Mouse (Mus musculus) stomach, embryonic 15.5 days (tissue): ENCODE measurements around the gene Rbbp8nl. TPM values are rescaled to one million over a fixed set of nuclear protein-coding genes. Genes with fewer than 3 reads are reported as not detected.

Experiments used
- ATAC-seq: fragments of 200-750 bp; cut with Nextera tagmentation; 2 replicates; pipeline ENCODE4 v1.8.0; 2017; ENCODE audit warnings: low read depth, moderate number of reproducible peaks, moderate TSS enrichment; ENCODE audit not compliant: insufficient read depth, low FRiP score
- H3K27ac ChIP-seq: fragments of 300-500 bp; sonication (generic); 2 replicates; pipeline ENCODE4 v1.5.1; 2015; ENCODE audit warnings: mild to moderate bottlenecking, inconsistent platforms
- H3K27me3 ChIP-seq: fragments of 300-500 bp; sonication (generic); replicated peaks from 2 replicates; pipeline ENCODE4 v1.6.1; 2015; ENCODE audit warnings: inconsistent platforms
- H3K36me3 ChIP-seq: fragments of 300-500 bp; sonication (generic); 2 replicates; pipeline ENCODE4 v1.6.1; 2015; ENCODE audit warnings: inconsistent platforms
- H3K4me1 ChIP-seq: fragments of 300-500 bp; sonication (generic); 2 replicates; pipeline ENCODE4 v1.6.1; 2015; ENCODE audit warnings: inconsistent platforms
- H3K4me2 ChIP-seq: fragments of 300-500 bp; sonication (generic); 2 replicates; pipeline ENCODE4 v1.6.1; 2015; ENCODE audit warnings: mild to moderate bottlenecking, inconsistent platforms
- H3K4me3 ChIP-seq: fragments of 300-500 bp; sonication (generic); replicated peaks from 2 replicates; pipeline ENCODE4 v1.5.1; 2015; ENCODE audit warnings: inconsistent platforms
- H3K9ac ChIP-seq: fragments of 300-500 bp; sonication (generic); 2 replicates; pipeline ENCODE4 v1.6.1; 2015; ENCODE audit warnings: inconsistent platforms
- H3K9me3 ChIP-seq: fragments of 300-500 bp; sonication (generic); 2 replicates; pipeline ENCODE4 v1.6.1; 2016; ENCODE audit warnings: inconsistent platforms
- WGBS: fragments of 180-500 bp; shearing (Covaris S2); methylation state at CpG from one replicate; pipeline ENCODE4 v1.1.7; 2015; 5-methylcytosine and 5-hydroxymethylcytosine counted together
- microRNA-seq: library from miRNA; unstranded; fragments of <30 nt; microRNA quantifications from one replicate; pipeline ENCODE4, GENCODE M21; 2016
- polyA plus RNA-seq: library from polyadenylated mRNA; unstranded; fragments of >200 nt; fragmentation: Nextera tagmentation; extraction: Ambion mirVana; gene quantifications from 2 replicates; pipeline ENCODE4 v1.2.1, GENCODE M21; 2015

Rbbp8nl gene
- polyA plus RNA-seq, 1 experiment from 2014 or later, result 3.4 TPM

DNA sequence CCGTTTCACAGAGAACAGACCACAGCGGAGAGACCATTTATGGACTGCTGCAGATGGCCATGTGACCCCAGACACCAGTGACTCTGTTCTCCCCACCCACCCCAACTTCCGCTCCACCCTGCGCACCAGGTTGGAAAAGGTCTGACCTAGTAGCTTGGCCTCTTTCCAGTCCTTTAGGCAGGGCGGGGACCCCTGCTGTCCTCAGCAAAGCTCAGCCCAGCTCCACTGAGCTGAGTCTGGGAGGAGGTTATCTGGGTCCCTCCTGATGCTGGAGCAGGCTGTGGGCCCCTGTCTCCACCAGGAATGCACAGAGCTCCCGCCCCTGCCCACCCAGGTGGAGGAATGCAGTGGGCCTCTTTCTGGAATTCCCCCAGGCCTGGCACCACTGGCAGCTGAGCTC, 54.7 kb downstream of the Rbbp8nl start:
- peak overlapping the region; percentile 89 for H3K27ac ChIP-seq
- H3K36me3 ChIP-seq, result no peaks in the 10 kb centered on the region
- H3K4me2 ChIP-seq, result peak overlapping the region; percentile 23
- H3K27me3 ChIP-seq, result no peaks in the 10 kb centered on the region
- no peak overlapping the region for H3K4me3 ChIP-seq
- no peaks in the 10 kb centered on the region for H3K9me3 ChIP-seq
- H3K9ac ChIP-seq, result no peak overlapping the region
- 48% methylated on average over 6 of the region's 6 CpGs for WGBS
- peak; percentile 54 for ATAC-seq
- peaks cover 28% of the 10 kb centered on the region for H3K4me1 ChIP-seq

DNA sequence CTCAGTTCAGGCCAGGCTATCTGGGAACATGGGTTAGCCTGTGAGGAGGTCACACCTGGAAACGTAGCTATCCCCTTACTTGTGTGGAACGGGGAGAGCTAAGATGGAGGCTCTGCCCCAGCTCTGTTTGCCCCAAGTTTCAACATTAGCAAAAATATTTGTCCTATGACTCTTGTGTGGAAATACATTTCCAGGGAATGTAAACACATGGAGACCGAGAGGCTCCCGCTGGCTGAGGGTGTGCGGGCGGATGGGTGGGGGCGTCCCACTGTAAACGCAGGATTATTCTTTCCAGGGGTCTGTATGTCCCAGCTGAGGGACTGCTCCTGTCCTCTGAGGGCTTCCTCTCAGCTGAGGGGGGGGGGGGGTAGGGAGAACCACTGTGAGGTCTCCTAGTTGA, 55.3 kb downstream of the Rbbp8nl start:
- no peaks in the 10 kb centered on the region for H3K9me3 ChIP-seq
- 37% methylated on average over 8 of the region's 8 CpGs for WGBS
- H3K9ac ChIP-seq, result no peak overlapping the region
- H3K36me3 ChIP-seq, result no peaks in the 10 kb centered on the region
- H3K27ac ChIP-seq, result peak overlapping the region; percentile 89
- no peaks in the 10 kb centered on the region for H3K27me3 ChIP-seq
- no peak overlapping the region for H3K4me3 ChIP-seq
- peaks cover 28% of the 10 kb centered on the region for H3K4me1 ChIP-seq
- no peak overlapping the region for H3K4me2 ChIP-seq
- peak; percentile 12; the same call in 1 of the 2 replicates for ATAC-seq

- H3K4me2 ChIP-seq, result no peak overlapping the region
- H3K9me3 ChIP-seq, result no peaks in the 10 kb centered on the region
- no peaks in the 10 kb centered on the region for H3K36me3 ChIP-seq
- WGBS, result 67% methylated on average over 7 of the region's 7 CpGs
- H3K4me1 ChIP-seq, result peaks cover 34% of the 10 kb centered on the region
- no peak overlapping the region for H3K27ac ChIP-seq
- H3K27me3 ChIP-seq, result no peaks in the 10 kb centered on the region
- H3K9ac ChIP-seq, result no peak overlapping the region
- no peak for ATAC-seq
- no peak overlapping the region for H3K4me3 ChIP-seq
Observed at GRCm38 (mm10) chr2:180233101-180233904, 56.4 kb downstream of the Rbbp8nl start.

DNA sequence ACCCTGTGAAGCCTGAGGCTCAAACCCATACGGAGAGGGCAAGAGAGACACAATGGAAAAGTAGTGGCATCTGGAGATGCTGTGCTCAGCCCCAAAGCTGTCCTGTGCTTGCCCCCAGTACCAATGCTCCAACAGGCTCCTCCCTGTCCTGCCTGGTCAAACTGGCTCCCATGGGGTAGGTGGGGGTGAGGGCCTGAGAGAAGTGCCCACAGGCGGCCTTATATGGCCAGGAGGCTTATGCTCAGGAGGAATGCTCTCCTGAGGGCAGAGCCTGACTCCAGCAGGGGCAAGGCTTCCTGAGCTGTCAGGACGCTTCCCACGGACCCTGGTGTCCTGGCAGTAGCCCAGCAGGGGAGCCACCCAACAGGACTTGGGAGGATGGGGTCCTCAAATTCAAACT, 59.2 kb downstream of the Rbbp8nl start:
- Histone ChIP-seq H3K4me1 (peaks cover 45% of the 10 kb centered on the region), H3K27me3 (peaks cover under 1% of the 10 kb centered on the region; the same call in 1 of the 2 replicates), H3K4me2 (no peak overlapping the region), H3K36me3 (no peaks in the 10 kb centered on the region), H3K9me3 (no peaks in the 10 kb centered on the region), H3K27ac (peak overlapping the region; percentile 42; the same call in 1 of the 2 replicates), H3K4me3 (no peak overlapping the region), H3K9ac (no peak overlapping the region)
- 57% methylated on average over 4 of the region's 4 CpGs for WGBS
- ATAC-seq, result no peak

- peaks cover 8% of the 10 kb centered on the region; the same call in 1 of the 2 replicates for H3K27me3 ChIP-seq
- no peak overlapping the region for H3K9ac ChIP-seq
- no peak overlapping the region for H3K4me3 ChIP-seq
- no peaks in the 10 kb centered on the region for H3K9me3 ChIP-seq
- ATAC-seq, result no peak
- 58% methylated on average over 3 of the region's 3 CpGs for WGBS
- H3K27ac ChIP-seq, result no peak overlapping the region
- no peak overlapping the region for H3K4me2 ChIP-seq
- peaks cover 39% of the 10 kb centered on the region for H3K4me1 ChIP-seq
- H3K36me3 ChIP-seq, result no peaks in the 10 kb centered on the region
Observed at GRCm38 (mm10) chr2:180229129-180229528, 60.5 kb downstream of the Rbbp8nl start.

DNA sequence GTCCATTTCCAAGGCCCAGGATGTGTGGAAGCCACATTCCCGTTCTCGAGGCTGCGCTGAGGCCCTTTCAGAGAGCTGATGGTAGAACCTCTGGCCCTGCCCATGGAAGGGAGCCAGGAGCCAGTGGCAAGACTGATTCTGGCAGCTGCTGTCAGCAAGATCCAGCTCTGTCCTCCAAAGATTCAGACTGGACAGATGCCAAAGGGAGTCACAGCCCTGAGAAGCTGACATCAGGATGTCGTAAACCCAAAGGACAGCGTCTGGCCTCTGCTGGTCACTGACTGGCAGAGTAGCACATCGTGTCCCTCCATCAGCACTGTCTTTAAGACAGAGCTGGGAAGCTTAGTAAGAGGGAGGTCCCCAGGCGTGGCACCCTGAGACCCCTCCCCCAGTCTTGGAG, 61.1 kb downstream of the Rbbp8nl start:
- H3K27ac ChIP-seq, result peak overlapping the region; percentile 53; the same call in 1 of the 2 replicates

GRCm38 (mm10) chr2:180228060-180228458, 61.6 kb downstream of the Rbbp8nl start:
- Histone ChIP-seq H3K9ac (no peak overlapping the region; the same call in 1 of the 2 replicates), H3K27ac (peak overlapping the region; percentile 53; the same call in 1 of the 2 replicates)
- WGBS, result 46% methylated on average over 6 of the region's 6 CpGs

More for the DNA sequence above, 61.1 kb downstream of the Rbbp8nl start:
- Histone ChIP-seq H3K4me3 (no peak overlapping the region), H3K4me2 (no peak overlapping the region), H3K9ac (no peak overlapping the region; the same call in 1 of the 2 replicates), H3K9me3 (no peaks in the 10 kb centered on the region), H3K4me1 (peaks cover 40% of the 10 kb centered on the region), H3K27me3 (peaks cover 8% of the 10 kb centered on the region; the same call in 1 of the 2 replicates), H3K36me3 (no peaks in the 10 kb centered on the region)
- ATAC-seq, result no peak
- WGBS, result 49% methylated on average over 7 of the region's 7 CpGs

More at GRCm38 (mm10) chr2:180228060-180228458, 61.6 kb downstream of the Rbbp8nl start:
- no peak for ATAC-seq
- H3K36me3 ChIP-seq, result no peaks in the 10 kb centered on the region
- no peaks in the 10 kb centered on the region for H3K9me3 ChIP-seq
- no peak overlapping the region for H3K4me3 ChIP-seq
- H3K4me2 ChIP-seq, result peak overlapping the region; percentile 52
- H3K4me1 ChIP-seq, result peaks cover 46% of the 10 kb centered on the region
- H3K27me3 ChIP-seq, result peaks cover 8% of the 10 kb centered on the region; the same call in 1 of the 2 replicates

Small RNA genes within 50 kb of the gene (microRNA-seq; reads per million reads assigned to microRNA genes)
- 0.58 reads per million for gene Mir3091

Other genes starting within 250 kb of the Rbbp8nl start
- 558 and 580 TPM in 2 replicates for gene Psma7, start 247.4 kb downstream of the Rbbp8nl start, polyA plus RNA-seq
- 4.1 and 4.4 TPM in 2 replicates for gene Ss18l1, start 247.4 kb downstream of the Rbbp8nl start, polyA plus RNA-seq
- gene Mtg2, start 219.3 kb downstream of the Rbbp8nl start, polyA plus RNA-seq, result 25.2 and 25.9 TPM in 2 replicates
- 0.08 and 0.18 TPM in 2 replicates for gene Hrh3, start 185.4 kb downstream of the Rbbp8nl start, polyA plus RNA-seq
- gene Osbpl2, start 170.6 kb downstream of the Rbbp8nl start, polyA plus RNA-seq, result 34.2 and 37.3 TPM in 2 replicates
- 141 and 172 TPM in 2 replicates for gene Adrm1, start 118.4 kb downstream of the Rbbp8nl start, polyA plus RNA-seq
- gene Lama5, start 64.0 kb downstream of the Rbbp8nl start, polyA plus RNA-seq, result 45.6 and 47.5 TPM in 2 replicates
- 516 and 531 TPM in 2 replicates for gene Rps21, start 32.5 kb downstream of the Rbbp8nl start, polyA plus RNA-seq
- 14.5 and 15.2 TPM in 2 replicates for gene Cables2, start 16.4 kb downstream of the Rbbp8nl start, polyA plus RNA-seq
- gene Gata5, start 44.8 kb upstream of the Rbbp8nl start, polyA plus RNA-seq, result 5.5 and 6.0 TPM in 2 replicates
- 3.1 and 4.0 TPM in 2 replicates for gene Slco4a1, start 166.4 kb upstream of the Rbbp8nl start, polyA plus RNA-seq
- gene Ntsr1, start 210.1 kb upstream of the Rbbp8nl start, polyA plus RNA-seq, result 0.89 and 1.3 TPM in 2 replicates